27 mouse cellular contexts compared by ENCODE assay signal in genomic region chr14:111738943-111739342, GRCm38 (mm10).
DNase-seq lines count a peak whose midpoint lies in the region; ATAC-seq and TF ChIP-seq lines count a peak whose summit lies in the region.
"Had no signal": no experiment of that assay in that cellular context is flagged by ENCODE, and none has a peak within 500 bp of the region (broad histone marks: within the 10 kb centered on the region; RNA-seq: fewer than 3 reads in every experiment).

No protein-coding gene starts in this region.

- whole genome bisulfite sequencing in hindbrain, embryonic 11.5 days, result 52% methylated on average over 5 of the region's 5 CpGs
- whole genome bisulfite sequencing in hindbrain, embryonic 10.5 days, result 52% methylated on average over 5 of the region's 5 CpGs
- 26% methylated on average over 5 of the region's 5 CpGs for WGBS in neural tube, embryonic 14.5 days
- 35% methylated on average over 5 of the region's 5 CpGs for WGBS in hindbrain, embryonic 12.5 days
- WGBS in hindbrain, postnatal 0 days, result 29% methylated on average over 5 of the region's 5 CpGs

- no peaks in the 10 kb centered on the region for H3K27me3 ChIP-seq in hindbrain, embryonic 11.5 days (ENCODE audit: control insufficient read depth, insufficient read depth, low read length)
- no peaks in the 10 kb centered on the region for H3K27me3 ChIP-seq in hindbrain, embryonic 10.5 days (ENCODE audit: insufficient read depth, poor library complexity, severe bottlenecking)
- H3K27me3 ChIP-seq in neural tube, embryonic 14.5 days (ENCODE audit: control insufficient read depth, insufficient read depth, low read length), result no peaks in the 10 kb centered on the region
- H3K27me3 ChIP-seq in hindbrain, embryonic 12.5 days, result no peaks in the 10 kb centered on the region
- no peaks in the 10 kb centered on the region for H3K27me3 ChIP-seq in hindbrain, postnatal 0 days (ENCODE audit: insufficient read depth, low read length)
- H3K27me3 ChIP-seq: embryonic facial prominence, embryonic 13.5 days; limb, embryonic 15.5 days; liver, embryonic 13.5 days had no signal

- H3K9me3 ChIP-seq in hindbrain, embryonic 11.5 days (ENCODE audit: control insufficient read depth, low read length), result no peaks in the 10 kb centered on the region
- H3K9me3 ChIP-seq in hindbrain, embryonic 10.5 days, result no peaks in the 10 kb centered on the region
- no peaks in the 10 kb centered on the region for H3K9me3 ChIP-seq in neural tube, embryonic 14.5 days (ENCODE audit: control insufficient read depth, low read length)
- no peaks in the 10 kb centered on the region for H3K9me3 ChIP-seq in hindbrain, embryonic 12.5 days (replicated peaks)
- no peaks in the 10 kb centered on the region for H3K9me3 ChIP-seq in hindbrain, postnatal 0 days (ENCODE audit: low read length)
- H3K9me3 ChIP-seq: embryonic facial prominence, embryonic 13.5 days; limb, embryonic 10.5 days; limb, embryonic 15.5 days; liver, embryonic 13.5 days had no signal

- peak; percentile 76; the same call in 1 of the 2 replicates for ATAC-seq in hindbrain, embryonic 11.5 days (ENCODE audit: low FRiP score)
- ATAC-seq in neural tube, embryonic 14.5 days (ENCODE audit: low read depth), result peak; percentile 86; the same call in 1 of the 2 replicates
- ATAC-seq in hindbrain, embryonic 12.5 days (ENCODE audit: low FRiP score), result peak; percentile 87
- no peak for ATAC-seq in hindbrain, postnatal 0 days
- ATAC-seq: CD4-positive, CD25-positive, alpha-beta regulatory T cell, adult 4 months; lung, postnatal 0 days had no signal

- DNase-seq in hindbrain, embryonic 11.5 days (ENCODE audit: low spot score), result no peak
- no peak for DNase-seq in hindbrain, embryonic 10.5 days (ENCODE audit: low spot score)
- DNase-seq in neural tube, embryonic 10.5 days (ENCODE audit: extremely low spot score, low spot score), result no peak
- peak; percentile 2 for DNase-seq in hindbrain, postnatal 0 days (ENCODE audit: low spot score)
- no peak for DNase-seq in left cerebral cortex, postnatal 10 days (ENCODE audit: extremely low spot score in 1 of 2, low spot score in 2 of 2)
- DNase-seq in urinary bladder, postnatal 14 days (ENCODE audit: low spot score), result no peak
- DNase-seq: adrenal gland, postnatal 25 days; cerebellum, adult 18-20 months; cerebellum, postnatal 10 days; gastrocnemius, postnatal 25 days; heart, adult 11 months; heart, postnatal 4 days; kidney, adult 18-20 months; kidney, postnatal 36 days; liver, embryonic 13.5 days; lung, adult 18-20 months; thymus, adult 2 months; thymus, postnatal 4 days had no signal

- no peaks in the 10 kb centered on the region for H3K36me3 ChIP-seq in hindbrain, embryonic 11.5 days (ENCODE audit: control insufficient read depth, insufficient read depth, low read length)
- H3K36me3 ChIP-seq in hindbrain, embryonic 10.5 days, result no peaks in the 10 kb centered on the region
- H3K36me3 ChIP-seq in neural tube, embryonic 14.5 days (ENCODE audit: control insufficient read depth, insufficient read depth, low read length), result no peaks in the 10 kb centered on the region
- H3K36me3 ChIP-seq in hindbrain, embryonic 12.5 days, result no peaks in the 10 kb centered on the region
- H3K36me3 ChIP-seq in hindbrain, postnatal 0 days (ENCODE audit: insufficient read depth, low read length), result no peaks in the 10 kb centered on the region
- H3K36me3 ChIP-seq: embryonic facial prominence, embryonic 13.5 days; limb, embryonic 10.5 days; limb, embryonic 15.5 days; liver, embryonic 13.5 days had no signal

- H3K27ac ChIP-seq in hindbrain, embryonic 11.5 days (ENCODE audit: low read depth, low read length), result no peak overlapping the region
- no peak overlapping the region for H3K27ac ChIP-seq in hindbrain, embryonic 10.5 days
- H3K27ac ChIP-seq in neural tube, embryonic 14.5 days (ENCODE audit: low read depth, low read length), result no peak overlapping the region
- no peak overlapping the region for H3K27ac ChIP-seq in hindbrain, embryonic 12.5 days
- H3K27ac ChIP-seq in hindbrain, postnatal 0 days, result no peak overlapping the region
- H3K27ac ChIP-seq: embryonic facial prominence, embryonic 13.5 days; limb, embryonic 10.5 days; limb, embryonic 15.5 days; liver, embryonic 13.5 days; macrophage had no signal

- H3K9ac ChIP-seq in hindbrain, embryonic 11.5 days (ENCODE audit: low read depth, low read length), result no peak overlapping the region
- no peak overlapping the region for H3K9ac ChIP-seq in neural tube, embryonic 14.5 days (replicated peaks; ENCODE audit: low read depth, low read length)
- no peak overlapping the region for H3K9ac ChIP-seq in hindbrain, embryonic 12.5 days
- no peak overlapping the region for H3K9ac ChIP-seq in hindbrain, postnatal 0 days (replicated peaks; ENCODE audit: low read length)
- H3K9ac ChIP-seq: embryonic facial prominence, embryonic 13.5 days; limb, embryonic 15.5 days; liver, embryonic 13.5 days had no signal

- no peaks in the 10 kb centered on the region for H3K4me1 ChIP-seq in hindbrain, embryonic 11.5 days (replicated peaks; ENCODE audit: control insufficient read depth, insufficient read depth, low read length)
- H3K4me1 ChIP-seq in hindbrain, embryonic 10.5 days (replicated peaks), result no peaks in the 10 kb centered on the region
- H3K4me1 ChIP-seq in neural tube, embryonic 14.5 days (ENCODE audit: control insufficient read depth, insufficient read depth, low read length), result no peaks in the 10 kb centered on the region
- H3K4me1 ChIP-seq in hindbrain, embryonic 12.5 days, result peaks cover 2% of the 10 kb centered on the region
- no peaks in the 10 kb centered on the region for H3K4me1 ChIP-seq in hindbrain, postnatal 0 days (ENCODE audit: insufficient read depth, low read length)
- H3K4me1 ChIP-seq: embryonic facial prominence, embryonic 13.5 days; limb, embryonic 10.5 days; limb, embryonic 15.5 days; liver, embryonic 13.5 days had no signal

- no peak overlapping the region for H3K4me3 ChIP-seq in hindbrain, embryonic 11.5 days (ENCODE audit: low read depth, low read length)
- H3K4me3 ChIP-seq in hindbrain, embryonic 10.5 days, result no peak overlapping the region
- H3K4me3 ChIP-seq in neural tube, embryonic 14.5 days (ENCODE audit: low read depth, low read length), result no peak overlapping the region
- no peak overlapping the region for H3K4me3 ChIP-seq in hindbrain, embryonic 12.5 days
- no peak overlapping the region for H3K4me3 ChIP-seq in hindbrain, postnatal 0 days (ENCODE audit: low read length)
- H3K4me3 ChIP-seq: embryonic facial prominence, embryonic 13.5 days; limb, embryonic 10.5 days; limb, embryonic 15.5 days; liver, embryonic 13.5 days had no signal

- no peak for TF ChIP-seq CTCF in hindbrain, postnatal 0 days (IDR thresholded peaks at IDR 0.05; ENCODE audit: low read depth)

- H3K4me2 ChIP-seq in hindbrain, embryonic 11.5 days (replicated peaks; ENCODE audit: low read depth, low read length), result no peak overlapping the region
- H3K4me2 ChIP-seq in neural tube, embryonic 14.5 days (ENCODE audit: low read depth, low read length), result no peak overlapping the region
- no peak overlapping the region for H3K4me2 ChIP-seq in hindbrain, embryonic 12.5 days (replicated peaks)
- no peak overlapping the region for H3K4me2 ChIP-seq in hindbrain, postnatal 0 days (ENCODE audit: low read depth, low read length)
- H3K4me2 ChIP-seq: embryonic facial prominence, embryonic 13.5 days; heart, embryonic 11.5 days; limb, embryonic 15.5 days; liver, embryonic 13.5 days had no signal

- intact Hi-C loops in left cerebral cortex, postnatal 10 days (cut with DNase I), result no loop called here
